Mouse (Mus musculus): Measurements from ENCODE around the gene Bmpr1a. TPM values are rescaled to one million over a fixed set of nuclear protein-coding genes. Genes with fewer than 3 reads are reported as not detected.

Bmpr1a gene
- 27.8 and 36.4 TPM in 2 replicates for polyA plus RNA-seq (2015; fragmentation: Nextera tagmentation; extraction: Ambion mirVana)

DNA sequence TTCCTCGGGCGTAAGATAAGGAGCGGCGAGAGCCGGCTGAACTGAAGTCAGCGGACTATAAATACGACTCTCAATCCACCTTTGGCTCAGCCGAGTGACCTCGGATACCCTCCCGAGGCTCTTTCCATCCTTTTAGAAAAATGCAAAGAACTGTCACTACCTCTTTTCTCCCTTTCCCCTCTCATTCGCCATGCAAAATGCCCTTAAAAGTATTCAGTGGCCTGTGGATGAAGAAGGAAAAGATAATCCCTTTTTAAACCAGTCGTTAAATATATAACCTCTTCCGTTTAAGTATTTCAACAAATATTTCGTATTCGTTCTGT lies at the start of gene Bmpr1a:
Gene Bmpr1a, minus strand, starts transcription at position 17 of the 323 bp plus-strand sequence.
- H3K4me2 ChIP-seq (ENCODE audit: low read depth, low read length) = peak within 1 kb of the TSS; percentile 66
- ATAC-seq (replicated peaks; ENCODE audit: extremely low read depth, insufficient read depth, low FRiP score) = no peak
- WGBS = 8% methylated on average over 15 of the region's 15 CpGs

GRCm38 (mm10) chr14:34552226-34552625 lies 49.1 kb upstream of the Bmpr1a start:
- Histone ChIP-seq H3K36me3 (ENCODE audit: control insufficient read depth, insufficient read depth) (peaks cover 19% of the 10 kb centered on the region), H3K9me3 (replicated peaks; ENCODE audit: control insufficient read depth, low read length) (no peaks in the 10 kb centered on the region), H3K4me3 (ENCODE audit: low read length) (no peak overlapping the region), H3K4me1 (ENCODE audit: control insufficient read depth, insufficient read depth, low read length) (peaks cover 46% of the 10 kb centered on the region), H3K27ac (ENCODE audit: low read length) (no peak overlapping the region), H3K4me2 (ENCODE audit: low read depth, low read length) (no peak overlapping the region), H3K9ac (ENCODE audit: low read length) (no peak overlapping the region; the same call in 1 of the 2 replicates), H3K27me3 (ENCODE audit: control insufficient read depth, insufficient read depth, low read length) (no peaks in the 10 kb centered on the region)
- WGBS = 82% methylated on average over 5 of the region's 5 CpGs
- no peak for ATAC-seq (replicated peaks; ENCODE audit: extremely low read depth, insufficient read depth, low FRiP score)

More for the DNA sequence above, at the start of gene Bmpr1a:
- peak within 1 kb of the TSS; percentile 96 for H3K9ac ChIP-seq (ENCODE audit: low read length)
- H3K27ac ChIP-seq (ENCODE audit: low read length) = peak within 1 kb of the TSS; percentile 99
- H3K9me3 ChIP-seq (replicated peaks; ENCODE audit: control insufficient read depth, low read length) = no peaks in the 10 kb centered on the region
- no peaks in the 10 kb centered on the region; the same call in 1 of the 2 replicates for H3K27me3 ChIP-seq (ENCODE audit: control insufficient read depth, insufficient read depth, low read length)
- H3K4me3 ChIP-seq (ENCODE audit: low read length) = peak within 1 kb of the TSS; percentile 87
- peaks cover 45% of the 10 kb centered on the region for H3K4me1 ChIP-seq (ENCODE audit: control insufficient read depth, insufficient read depth, low read length)
- no peaks in the 10 kb centered on the region for H3K36me3 ChIP-seq (ENCODE audit: control insufficient read depth, insufficient read depth)

GRCm38 (mm10) chr14:34549004-34549671 lies 46.0 kb upstream of the Bmpr1a start:
- Histone ChIP-seq H3K27ac (ENCODE audit: low read length) (peak overlapping the region; percentile 84), H3K9me3 (replicated peaks; ENCODE audit: control insufficient read depth, low read length) (no peaks in the 10 kb centered on the region), H3K27me3 (ENCODE audit: control insufficient read depth, insufficient read depth, low read length) (no peaks in the 10 kb centered on the region), H3K4me3 (ENCODE audit: low read length) (peak overlapping the region; percentile 58), H3K4me2 (ENCODE audit: low read depth, low read length) (peak overlapping the region; percentile 73), H3K9ac (ENCODE audit: low read length) (peak overlapping the region; percentile 76), H3K36me3 (ENCODE audit: control insufficient read depth, insufficient read depth) (peaks cover 10% of the 10 kb centered on the region), H3K4me1 (ENCODE audit: control insufficient read depth, insufficient read depth, low read length) (peaks cover 61% of the 10 kb centered on the region)
- ATAC-seq (replicated peaks; ENCODE audit: extremely low read depth, insufficient read depth, low FRiP score) = peak; percentile 74
- WGBS = 2% methylated on average over 55 of the region's 55 CpGs

DNA sequence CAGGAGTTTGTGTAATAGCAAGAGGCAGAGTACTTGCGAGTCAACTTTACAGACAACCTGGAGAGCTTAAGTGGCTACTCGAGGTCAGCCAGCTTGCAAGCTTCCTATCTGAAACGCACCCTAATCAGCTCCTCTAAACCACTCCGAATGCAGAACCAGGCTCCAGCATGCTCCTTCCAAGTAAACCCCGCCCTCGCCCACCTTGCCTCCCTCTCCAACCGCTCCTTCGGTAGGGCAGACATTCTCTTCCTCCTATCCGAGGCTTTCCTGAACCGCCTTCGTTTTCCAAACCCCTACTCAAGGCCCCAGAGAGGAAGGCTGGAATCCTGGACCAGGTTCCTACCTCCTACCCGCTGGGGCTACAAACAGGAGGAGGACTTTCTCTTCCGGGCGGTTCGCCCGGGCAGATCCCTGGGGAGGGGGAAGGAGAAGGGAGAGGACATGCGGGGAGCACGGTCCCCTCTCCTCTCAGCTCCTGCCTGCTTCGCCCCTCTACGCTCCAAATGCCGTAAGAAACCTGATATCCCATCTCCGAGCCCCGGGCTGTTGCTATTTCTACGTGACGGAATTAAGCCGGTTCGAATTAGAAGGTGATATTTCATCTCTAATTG lies 45.4 kb upstream of the Bmpr1a start:
- Histone ChIP-seq H3K4me2 (ENCODE audit: low read depth, low read length) (peak overlapping the region; percentile 73), H3K4me3 (ENCODE audit: low read length) (peak overlapping the region; percentile 58), H3K4me1 (ENCODE audit: control insufficient read depth, insufficient read depth, low read length) (peaks cover 65% of the 10 kb centered on the region), H3K27ac (ENCODE audit: low read length) (peak overlapping the region; percentile 84), H3K9ac (ENCODE audit: low read length) (peak overlapping the region; percentile 76), H3K36me3 (ENCODE audit: control insufficient read depth, insufficient read depth) (peaks cover 7% of the 10 kb centered on the region), H3K27me3 (ENCODE audit: control insufficient read depth, insufficient read depth, low read length) (no peaks in the 10 kb centered on the region), H3K9me3 (replicated peaks; ENCODE audit: control insufficient read depth, low read length) (no peaks in the 10 kb centered on the region)
- peak; percentile 12 for ATAC-seq (replicated peaks; ENCODE audit: extremely low read depth, insufficient read depth, low FRiP score)
- 2% methylated on average over 27 of the region's 27 CpGs for WGBS

GRCm38 (mm10) chr14:34544545-34544944 lies 41.4 kb upstream of the Bmpr1a start:
- Histone ChIP-seq H3K4me1 (ENCODE audit: control insufficient read depth, insufficient read depth, low read length) (peaks cover 54% of the 10 kb centered on the region), H3K9me3 (replicated peaks; ENCODE audit: control insufficient read depth, low read length) (no peaks in the 10 kb centered on the region), H3K9ac (ENCODE audit: low read length) (no peak overlapping the region; the same call in 1 of the 2 replicates), H3K27me3 (ENCODE audit: control insufficient read depth, insufficient read depth, low read length) (no peaks in the 10 kb centered on the region), H3K36me3 (ENCODE audit: control insufficient read depth, insufficient read depth) (peaks cover 21% of the 10 kb centered on the region), H3K27ac (ENCODE audit: low read length) (peak overlapping the region; percentile 95), H3K4me3 (ENCODE audit: low read length) (no peak overlapping the region), H3K4me2 (ENCODE audit: low read depth, low read length) (no peak overlapping the region; the same call in 1 of the 2 replicates)
- peak; percentile 74 for ATAC-seq (replicated peaks; ENCODE audit: extremely low read depth, insufficient read depth, low FRiP score)
- WGBS = 35% methylated on average over 2 of the region's 2 CpGs

DNA sequence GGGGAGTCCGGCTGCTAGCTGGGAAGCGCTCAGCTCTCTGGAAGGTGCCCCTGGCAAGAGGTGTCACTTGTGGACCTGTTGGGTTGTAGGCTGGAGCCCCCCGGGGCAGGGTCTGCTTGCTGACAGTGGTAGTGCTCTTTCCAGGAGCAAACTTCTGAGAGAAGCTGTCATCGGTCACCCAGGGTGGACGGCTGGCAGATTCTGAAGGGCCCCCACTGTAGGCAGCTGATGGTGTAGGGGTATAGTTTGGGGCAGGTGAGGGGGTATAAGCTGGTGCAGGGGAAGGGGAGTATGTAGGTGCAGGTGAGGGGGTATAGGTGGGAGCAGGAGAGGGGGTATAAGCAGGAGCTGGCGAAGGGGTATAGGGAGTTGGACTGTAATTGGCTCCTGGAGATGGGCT lies 40.9 kb upstream of the Bmpr1a start:
- peak overlapping the region; percentile 31 for H3K4me2 ChIP-seq (ENCODE audit: low read depth, low read length)
- no peak overlapping the region for H3K4me3 ChIP-seq (ENCODE audit: low read length)
- peaks cover 48% of the 10 kb centered on the region for H3K4me1 ChIP-seq (ENCODE audit: control insufficient read depth, insufficient read depth, low read length)
- peak overlapping the region; percentile 95 for H3K27ac ChIP-seq (ENCODE audit: low read length)
- H3K9me3 ChIP-seq (replicated peaks; ENCODE audit: control insufficient read depth, low read length) = no peaks in the 10 kb centered on the region
- no peak for ATAC-seq (replicated peaks; ENCODE audit: extremely low read depth, insufficient read depth, low FRiP score)
- peaks cover 26% of the 10 kb centered on the region for H3K36me3 ChIP-seq (ENCODE audit: control insufficient read depth, insufficient read depth)
- H3K27me3 ChIP-seq (ENCODE audit: control insufficient read depth, insufficient read depth, low read length) = no peaks in the 10 kb centered on the region
- peak overlapping the region; percentile 65 for H3K9ac ChIP-seq (ENCODE audit: low read length)
- 48% methylated on average over 6 of the region's 6 CpGs for WGBS

DNA sequence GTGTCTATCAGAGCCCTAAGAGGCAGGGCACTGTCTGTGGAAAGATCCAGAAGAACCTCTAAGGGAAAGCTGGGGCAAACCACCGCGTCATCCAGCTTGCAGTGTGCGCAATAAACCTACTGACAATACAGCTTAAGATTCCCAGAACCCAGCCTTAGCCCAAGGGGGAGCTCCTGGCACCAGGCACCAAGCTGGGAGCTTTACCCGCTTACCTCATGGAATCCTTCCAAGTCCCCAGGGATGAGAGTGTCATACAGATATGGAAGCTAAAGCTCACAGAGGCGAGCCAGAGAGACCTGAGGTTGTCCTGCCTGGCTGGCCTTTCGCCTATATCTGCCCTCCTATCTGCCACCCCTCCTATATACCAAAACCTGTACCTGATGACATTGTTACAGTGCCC lies 40.5 kb upstream of the Bmpr1a start:
- Histone ChIP-seq H3K9ac (ENCODE audit: low read length) (peak overlapping the region; percentile 65), H3K4me3 (ENCODE audit: low read length) (no peak overlapping the region), H3K4me2 (ENCODE audit: low read depth, low read length) (peak overlapping the region; percentile 31), H3K36me3 (ENCODE audit: control insufficient read depth, insufficient read depth) (peaks cover 26% of the 10 kb centered on the region), H3K27me3 (ENCODE audit: control insufficient read depth, insufficient read depth, low read length) (no peaks in the 10 kb centered on the region), H3K27ac (ENCODE audit: low read length) (peak overlapping the region; percentile 95), H3K9me3 (replicated peaks; ENCODE audit: control insufficient read depth, low read length) (no peaks in the 10 kb centered on the region), H3K4me1 (ENCODE audit: control insufficient read depth, insufficient read depth, low read length) (peaks cover 45% of the 10 kb centered on the region)
- WGBS = 51% methylated on average over 6 of the region's 6 CpGs
- ATAC-seq (replicated peaks; ENCODE audit: extremely low read depth, insufficient read depth, low FRiP score) = peak; percentile 28; the same call in 1 of the 2 replicates

GRCm38 (mm10) chr14:34541896-34542295 lies 38.8 kb upstream of the Bmpr1a start:
- H3K4me1 ChIP-seq (ENCODE audit: control insufficient read depth, insufficient read depth, low read length) = peaks cover 33% of the 10 kb centered on the region
- 0 out of 2 replicates have a peak overlapping the region, but pooled peaks have one; percentile 35 for H3K9ac ChIP-seq (ENCODE audit: low read length)
- no peaks in the 10 kb centered on the region for H3K9me3 ChIP-seq (replicated peaks; ENCODE audit: control insufficient read depth, low read length)
- no peaks in the 10 kb centered on the region for H3K27me3 ChIP-seq (ENCODE audit: control insufficient read depth, insufficient read depth, low read length)
- H3K4me3 ChIP-seq (ENCODE audit: low read length) = no peak overlapping the region
- peaks cover 33% of the 10 kb centered on the region for H3K36me3 ChIP-seq (ENCODE audit: control insufficient read depth, insufficient read depth)
- no peak for ATAC-seq (replicated peaks; ENCODE audit: extremely low read depth, insufficient read depth, low FRiP score)
- WGBS = 75% methylated on average over 5 of the region's 5 CpGs
- no peak overlapping the region for H3K4me2 ChIP-seq (ENCODE audit: low read depth, low read length)
- peak overlapping the region; percentile 9 for H3K27ac ChIP-seq (ENCODE audit: low read length)

DNA sequence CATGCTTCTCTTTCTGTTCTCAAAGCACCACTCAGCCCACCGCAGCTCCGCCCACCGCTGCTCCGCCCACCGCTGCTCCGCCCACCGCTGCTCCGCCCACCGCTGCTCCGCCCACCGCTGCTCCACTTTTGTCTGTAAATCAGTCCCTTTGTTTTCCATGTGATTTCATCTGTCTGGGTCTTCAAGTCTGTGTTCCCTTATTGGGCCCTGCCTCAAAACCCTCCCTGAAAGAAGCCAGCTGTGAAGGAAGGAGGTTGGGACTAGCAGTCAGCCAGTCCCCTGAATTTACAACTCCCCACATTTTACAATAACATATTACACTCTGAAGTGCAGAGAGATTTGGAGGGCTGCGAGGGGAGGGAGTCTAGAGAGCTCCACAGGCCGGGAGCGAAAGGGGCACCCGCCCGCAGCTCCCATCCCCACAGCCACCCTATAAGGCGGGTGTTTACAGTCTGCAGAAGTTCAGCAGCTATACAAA lies 37.6 kb upstream of the Bmpr1a start:
- WGBS = 27% methylated on average over 15 of the region's 17 CpGs
- Histone ChIP-seq H3K9ac (ENCODE audit: low read length) (no peak overlapping the region; the same call in 1 of the 2 replicates), H3K9me3 (replicated peaks; ENCODE audit: control insufficient read depth, low read length) (no peaks in the 10 kb centered on the region), H3K36me3 (ENCODE audit: control insufficient read depth, insufficient read depth) (peaks cover 43% of the 10 kb centered on the region), H3K27me3 (ENCODE audit: control insufficient read depth, insufficient read depth, low read length) (no peaks in the 10 kb centered on the region), H3K4me1 (ENCODE audit: control insufficient read depth, insufficient read depth, low read length) (peaks cover 33% of the 10 kb centered on the region), H3K27ac (ENCODE audit: low read length) (peak overlapping the region; percentile 45), H3K4me2 (ENCODE audit: low read depth, low read length) (no peak overlapping the region), H3K4me3 (ENCODE audit: low read length) (no peak overlapping the region)
- 0 out of 2 replicates have a peak, but pooled peaks have one; percentile 11 for ATAC-seq (replicated peaks; ENCODE audit: extremely low read depth, insufficient read depth, low FRiP score)

Measured in heart, embryonic 16.5 days (tissue).